Mouse (Mus musculus) heart, embryonic 14.5 days (tissue): Measurements from ENCODE around the gene Tbxa2r. TPM values are rescaled to one million over a fixed set of nuclear protein-coding genes. Genes with fewer than 3 reads are reported as not detected.

Experiments
- ATAC-seq: fragments of 200-750 bp; cut with Nextera tagmentation; 2 replicates; pipeline ENCODE4 v1.8.0; 2017; ENCODE audit warnings: low read depth, moderate TSS enrichment; ENCODE audit not compliant: insufficient number of reproducible peaks, insufficient read depth, low FRiP score
- H3K27ac ChIP-seq, 2 experiments: fragments of 200-500 bp in 1 of 2; fragments of 300-500 bp in 1 of 2; sonication (generic) in 1 of 2; replicated peaks in 1 of 2; 2 replicates each; pipeline ENCODE4 v1.5.1; 2012 to 2014; ENCODE audit warnings: low read depth in 2 of 2, low read length in 2 of 2, control low read depth in 1 of 2, mild to moderate bottlenecking in 1 of 2, mixed read lengths in 1 of 2; ENCODE audit not compliant: control insufficient read depth in 1 of 2, insufficient read depth in 1 of 2
- H3K27me3 ChIP-seq: fragments of 300-500 bp; sonication (generic); 2 replicates; pipeline ENCODE4 v1.6.1; 2014; ENCODE audit warnings: mild to moderate bottlenecking, low read length, control low read depth; ENCODE audit not compliant: control insufficient read depth, insufficient read depth
- H3K36me3 ChIP-seq: fragments of 300-500 bp; sonication (generic); 2 replicates; pipeline ENCODE4 v1.6.1; 2014; ENCODE audit warnings: mild to moderate bottlenecking, control low read depth, low read length, mixed read lengths; ENCODE audit not compliant: control insufficient read depth, insufficient read depth
- H3K4me1 ChIP-seq, 2 experiments: fragments of 200-500 bp in 1 of 2; fragments of 300-500 bp in 1 of 2; sonication (generic) in 1 of 2; 2 replicates each; pipeline ENCODE4 v1.6.1; 2012 to 2014; ENCODE audit warnings: low read length in 2 of 2, control low read depth in 1 of 2, mixed read lengths in 1 of 2; ENCODE audit not compliant: control insufficient read depth in 2 of 2, insufficient read depth in 2 of 2
- H3K4me2 ChIP-seq: fragments of 300-500 bp; sonication (generic); 2 replicates; pipeline ENCODE4 v1.6.1; 2014; ENCODE audit warnings: mild to moderate bottlenecking, low read length
- H3K4me3 ChIP-seq, 2 experiments: fragments of 200-500 bp in 1 of 2; fragments of 300-500 bp in 1 of 2; sonication (generic) in 1 of 2; 2 replicates each; pipeline ENCODE4 v1.5.1; 2012 to 2014; ENCODE audit warnings: low read length in 2 of 2, mild to moderate bottlenecking in 2 of 2, control low read depth in 1 of 2, low read depth in 1 of 2, moderate library complexity in 1 of 2; ENCODE audit not compliant: control insufficient read depth in 1 of 2, insufficient read depth in 1 of 2
- H3K9ac ChIP-seq: fragments of 300-500 bp; sonication (generic); 2 replicates; pipeline ENCODE4 v1.6.1; 2014; ENCODE audit warnings: mild to moderate bottlenecking, low read length
- H3K9me3 ChIP-seq: fragments of 300-500 bp; sonication (generic); 2 replicates; pipeline ENCODE4 v1.6.1; 2016; ENCODE audit warnings: low read length, control low read depth; ENCODE audit not compliant: control insufficient read depth
- WGBS: fragments of 180-500 bp; shearing (Covaris S2); extraction: QIAGEN DNeasy Blood & Tissue Kit; methylation state at CpG from one replicate; pipeline ENCODE4 v1.1.7; 2014; 5-methylcytosine and 5-hydroxymethylcytosine counted together
- polyA plus RNA-seq: library from polyadenylated mRNA; unstranded; fragments of >200 nt; fragmentation: Nextera tagmentation; extraction: Ambion mirVana; gene quantifications from 2 replicates; pipeline ENCODE4 v1.2.1, GENCODE M21; 2014

Gene Tbxa2r
- polyA plus RNA-seq, 1 experiment from 2014 or later = 11.3 TPM

DNA sequence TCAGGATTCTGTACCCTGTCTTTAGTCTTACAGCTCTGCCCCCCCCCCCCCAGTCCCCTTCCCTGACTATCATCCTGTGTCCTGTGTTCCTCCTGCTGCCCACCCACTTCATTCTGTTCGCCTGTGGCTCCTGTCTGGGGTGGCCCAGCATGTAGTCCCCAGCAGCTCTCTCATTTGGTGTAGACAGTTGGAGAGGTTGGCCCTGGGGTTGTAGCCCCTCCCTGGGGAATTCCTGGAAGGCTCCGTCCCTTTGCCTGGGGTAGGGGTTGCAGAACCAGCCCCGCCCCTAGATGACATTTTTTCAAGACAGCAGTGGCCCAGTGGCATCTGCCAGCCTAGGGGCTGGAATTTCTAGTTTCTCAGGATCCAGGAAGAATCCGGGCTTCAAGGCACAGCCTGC lies 29.7 kb downstream of the Tbxa2r start:
- no peak for ATAC-seq
- H3K27ac ChIP-seq = peak overlapping the region in 1 of 2 experiments; percentile 63; a peak in 2 of 4 replicates
- WGBS = 14% methylated on average over 4 of the region's 4 CpGs
- peaks cover 17 to 55% of the 10 kb centered on the region in 2 experiments for H3K4me1 ChIP-seq
- H3K27me3 ChIP-seq = no peaks in the 10 kb centered on the region
- H3K9ac ChIP-seq = peak overlapping the region; percentile 92
- H3K36me3 ChIP-seq = peaks cover 22% of the 10 kb centered on the region
- H3K4me2 ChIP-seq = peak overlapping the region; percentile 98
- no peaks in the 10 kb centered on the region for H3K9me3 ChIP-seq
- peak overlapping the region; percentile 87 to 92 for H3K4me3 ChIP-seq

DNA sequence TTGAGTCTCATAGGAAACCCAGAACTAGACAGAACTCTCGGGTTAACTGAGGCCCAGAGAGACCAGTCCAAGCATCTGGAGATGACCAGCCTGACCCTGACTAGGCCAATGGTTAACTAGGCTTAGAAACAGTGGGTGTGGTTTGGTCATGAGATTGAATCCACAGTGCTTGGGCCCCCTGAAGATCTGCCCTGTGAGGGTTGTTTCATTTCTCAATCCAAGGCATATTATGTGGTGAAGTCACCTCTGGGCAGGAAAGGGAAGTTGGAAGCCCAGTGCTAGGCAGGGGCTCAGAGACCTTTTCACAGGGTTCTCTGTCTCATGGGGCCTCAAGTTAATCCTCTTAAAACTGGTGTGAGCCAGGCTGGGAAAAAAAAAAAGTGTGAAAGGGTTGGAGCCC lies 30.3 kb downstream of the Tbxa2r start:
- 61% methylated on average over 1 of the region's 1 CpGs for WGBS
- Histone ChIP-seq H3K36me3 (peaks cover 22% of the 10 kb centered on the region), H3K9ac (peak overlapping the region; percentile 92), H3K9me3 (no peaks in the 10 kb centered on the region), H3K4me3 (peak overlapping the region in 1 of 2 experiments; percentile 92; a peak in 1 of 4 replicates), H3K4me2 (peak overlapping the region; percentile 98), H3K27me3 (no peaks in the 10 kb centered on the region), H3K4me1 (peaks cover 23 to 61% of the 10 kb centered on the region in 2 experiments), H3K27ac (peak overlapping the region in 1 of 2 experiments; percentile 63; a peak in 1 of 4 replicates)
- ATAC-seq = no peak

DNA sequence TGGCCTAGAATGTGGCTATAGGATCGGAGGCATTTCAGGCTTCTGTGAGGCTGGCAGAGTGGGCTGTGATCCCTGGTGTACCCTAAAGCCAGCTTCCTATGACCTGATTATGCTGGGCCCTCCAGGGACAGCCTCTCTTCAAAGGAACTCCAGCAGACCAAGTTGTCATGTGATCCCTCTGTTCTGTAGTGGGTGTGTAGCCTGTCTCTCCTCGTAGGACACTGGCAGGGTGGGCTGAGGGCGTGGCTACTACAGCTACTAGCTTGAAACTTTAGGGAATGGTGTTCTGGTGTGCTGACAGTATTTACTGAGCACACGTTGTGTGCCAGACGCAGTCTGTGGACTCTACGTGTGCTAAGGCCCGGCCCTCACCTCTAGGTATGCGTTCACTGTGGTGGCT lies 32.2 kb downstream of the Tbxa2r start:
- WGBS = 50% methylated on average over 8 of the region's 8 CpGs
- H3K9me3 ChIP-seq = no peaks in the 10 kb centered on the region
- no peak overlapping the region for H3K4me3 ChIP-seq
- H3K27ac ChIP-seq = peak overlapping the region in 1 of 2 experiments; percentile 58; a peak in 1 of 4 replicates
- peak overlapping the region; percentile 21 for H3K9ac ChIP-seq
- peaks cover 36 to 79% of the 10 kb centered on the region in 2 experiments for H3K4me1 ChIP-seq
- peaks cover 22% of the 10 kb centered on the region for H3K36me3 ChIP-seq
- no peak for ATAC-seq
- no peaks in the 10 kb centered on the region for H3K27me3 ChIP-seq
- no peak overlapping the region for H3K4me2 ChIP-seq

DNA sequence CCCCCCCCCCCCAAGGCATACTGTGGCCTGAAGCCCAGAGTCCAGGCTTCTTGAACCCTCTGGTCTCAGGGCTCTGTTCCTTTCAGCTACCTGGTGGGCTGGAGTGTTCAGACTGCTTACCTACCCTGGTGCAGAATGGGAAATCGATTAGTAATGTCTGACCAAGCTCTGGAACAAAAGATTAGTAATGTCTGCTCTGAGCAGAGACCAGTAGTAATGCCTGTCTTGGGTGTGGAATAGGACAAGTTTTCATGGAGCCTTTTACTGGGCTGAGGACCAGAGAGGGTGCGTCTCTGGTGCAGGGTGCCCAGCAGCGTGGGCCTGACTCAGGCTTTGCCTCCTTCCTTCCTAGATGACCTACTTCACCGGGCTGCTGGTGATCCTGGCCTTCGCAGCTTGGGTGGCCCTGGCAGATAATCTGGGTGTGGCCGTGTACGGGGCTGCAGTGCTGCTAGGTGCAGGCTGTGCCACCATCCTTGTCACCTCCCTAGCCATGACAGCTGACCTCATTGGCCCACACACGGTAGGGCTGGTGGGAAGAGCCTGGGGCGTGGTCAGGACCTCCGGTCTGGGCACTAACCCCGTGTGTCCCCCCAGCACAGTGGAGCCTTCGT lies 33.9 kb downstream of the Tbxa2r start:
- no peak for ATAC-seq
- H3K9ac ChIP-seq = peak overlapping the region; percentile 73
- H3K36me3 ChIP-seq = peaks cover 33% of the 10 kb centered on the region
- H3K9me3 ChIP-seq = no peaks in the 10 kb centered on the region
- H3K27ac ChIP-seq = peak overlapping the region; percentile 88 to 96
- WGBS = 44% methylated on average over 12 of the region's 12 CpGs
- H3K4me1 ChIP-seq = peaks cover 37 to 79% of the 10 kb centered on the region in 2 experiments
- H3K4me3 ChIP-seq = peak overlapping the region in 1 of 2 experiments; percentile 35; a peak in 1 of 4 replicates
- H3K4me2 ChIP-seq = peak overlapping the region; percentile 69
- H3K27me3 ChIP-seq = no peaks in the 10 kb centered on the region

DNA sequence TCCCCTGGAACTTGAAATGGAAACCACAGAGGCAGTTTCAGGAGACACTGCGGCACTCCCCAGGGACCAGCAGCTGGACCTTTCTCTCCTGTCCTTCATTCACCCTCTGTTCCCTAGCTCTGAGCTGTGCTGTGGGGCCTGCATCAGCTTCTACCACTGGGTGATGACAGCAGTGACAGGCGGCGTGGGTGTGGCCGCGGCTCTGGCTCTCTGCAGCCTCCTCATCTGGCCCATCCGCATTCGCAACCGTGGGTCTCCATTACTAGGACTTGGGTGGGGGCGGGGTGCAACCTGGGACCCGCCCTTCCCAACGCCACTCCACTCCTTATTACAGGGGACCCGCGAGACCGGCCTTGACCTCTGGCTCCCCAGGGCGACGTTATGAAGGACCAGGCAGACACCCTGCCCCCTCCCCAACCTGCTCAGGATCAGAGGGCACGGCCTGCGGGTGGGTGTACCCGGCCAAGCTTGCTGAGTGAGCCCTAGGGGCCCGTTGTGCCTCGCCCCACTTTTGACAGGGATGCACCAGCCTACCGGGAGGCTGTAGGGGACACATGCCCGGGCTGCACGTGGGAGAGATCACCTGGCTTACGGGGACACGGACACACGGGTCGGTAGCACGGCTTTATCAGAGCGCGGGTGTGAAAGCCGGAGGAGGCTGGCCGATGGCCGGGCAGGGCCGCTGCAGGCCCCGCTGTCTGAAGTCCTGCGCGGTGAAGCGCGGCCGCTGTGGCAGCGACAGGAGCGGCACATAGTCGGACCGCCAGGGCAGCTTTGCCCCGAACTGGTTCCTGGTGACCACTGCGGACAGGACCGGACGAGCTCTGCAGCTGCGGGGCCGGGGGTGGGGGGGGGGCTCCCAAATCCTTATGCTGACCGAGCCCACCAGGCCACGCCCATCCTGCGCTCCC lies 35.2 kb downstream of the Tbxa2r start:
- Histone ChIP-seq H3K27ac (peak overlapping the region; percentile 88 to 96), H3K36me3 (peaks cover 46% of the 10 kb centered on the region), H3K27me3 (no peaks in the 10 kb centered on the region), H3K9me3 (no peaks in the 10 kb centered on the region), H3K4me3 (peak overlapping the region; percentile 35 to 40), H3K4me2 (peak overlapping the region; percentile 69), H3K4me1 (peaks cover 31 to 71% of the 10 kb centered on the region in 2 experiments), H3K9ac (peak overlapping the region; percentile 73)
- WGBS = 3% methylated on average over 54 of the region's 54 CpGs
- ATAC-seq = peak; percentile 63

DNA sequence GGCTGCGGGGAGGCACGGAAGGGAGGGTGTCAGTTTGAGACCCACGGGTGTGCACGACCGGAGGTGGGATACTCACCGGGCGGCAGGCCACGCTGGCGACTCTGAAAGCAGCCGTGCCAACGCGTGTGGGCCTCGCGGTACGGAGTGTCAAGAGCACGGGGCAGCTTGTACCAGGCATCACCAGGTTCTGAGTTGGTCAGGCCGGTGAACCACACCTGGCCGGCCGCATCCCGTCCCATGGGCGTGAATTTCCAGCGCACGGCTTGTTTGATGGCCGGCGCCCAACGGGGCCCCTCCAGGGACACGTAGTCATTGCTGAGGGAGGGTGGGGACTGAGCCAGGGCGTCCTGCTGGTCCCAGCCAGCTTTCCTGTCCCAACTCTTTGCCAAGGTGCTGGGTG lies 36.1 kb downstream of the Tbxa2r start:
- WGBS = 6% methylated on average over 28 of the region's 28 CpGs
- Histone ChIP-seq H3K4me2 (peak overlapping the region; percentile 69), H3K27ac (0 out of 4 replicates have a peak overlapping the region, but pooled peaks of 1 of the 2 experiments have one; percentile 22), H3K4me3 (peak overlapping the region; percentile 35 to 40), H3K9ac (peak overlapping the region; percentile 73), H3K27me3 (no peaks in the 10 kb centered on the region), H3K9me3 (no peaks in the 10 kb centered on the region), H3K4me1 (peaks cover 29 to 63% of the 10 kb centered on the region in 2 experiments), H3K36me3 (peaks cover 55% of the 10 kb centered on the region)
- no peak for ATAC-seq

DNA sequence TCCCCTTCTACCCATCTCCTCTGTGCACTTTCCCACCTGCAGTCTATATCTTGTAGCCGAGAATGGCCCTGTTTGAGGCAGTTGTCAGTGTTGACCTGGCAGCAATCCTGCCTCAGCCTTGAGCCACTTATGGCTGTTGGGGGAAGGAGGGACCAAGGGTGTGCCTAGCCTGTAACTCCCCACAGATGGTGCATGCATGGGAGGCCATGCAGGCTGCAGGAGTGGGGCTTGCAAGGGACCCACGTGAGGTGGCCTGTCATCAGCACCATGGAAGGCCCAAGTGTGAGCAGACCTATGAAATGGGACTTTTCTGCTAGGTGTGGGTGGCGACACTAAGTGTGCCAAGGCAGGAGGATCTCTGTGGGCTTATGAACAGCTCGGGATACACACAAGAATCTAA lies 36.5 kb downstream of the Tbxa2r start:
- Histone ChIP-seq H3K4me3 (0 out of 4 replicates have a peak overlapping the region, but pooled peaks of 1 of the 2 experiments have one; percentile 35), H3K4me1 (peaks cover 29 to 60% of the 10 kb centered on the region in 2 experiments), H3K27me3 (no peaks in the 10 kb centered on the region), H3K9me3 (no peaks in the 10 kb centered on the region), H3K9ac (no peak overlapping the region), H3K36me3 (peaks cover 58% of the 10 kb centered on the region), H3K4me2 (peak overlapping the region; percentile 69), H3K27ac (no peak overlapping the region; a peak in 1 of 4 replicates)
- ATAC-seq = no peak
- WGBS = 39% methylated on average over 4 of the region's 4 CpGs
